Mouse (Mus musculus) kidney, adult 2 months (tissue): ENCODE results near the gene Sik2. TPM values are rescaled to one million over a fixed set of nuclear protein-coding genes. Genes with fewer than 3 reads are reported as not detected.

Experiments used
- DNase-seq: peaks from one replicate; pipeline ENCODE4 v3.0.0; 2021
- H3K27ac ChIP-seq: fragments of 200-500 bp; 2 replicates; pipeline ENCODE4 v1.5.1; 2012; ENCODE audit warnings: low read depth, low read length, control low read depth, inconsistent platforms; ENCODE audit not compliant: insufficient read depth
- H3K27me3 ChIP-seq: fragments of 200-500 bp; replicated peaks from 2 replicates; pipeline ENCODE4 v1.6.1; 2012; ENCODE audit warnings: mild to moderate bottlenecking, moderate library complexity, low read length, inconsistent platforms; ENCODE audit not compliant: control insufficient read depth, insufficient read depth
- H3K36me3 ChIP-seq: fragments of 200-500 bp; 2 replicates; pipeline ENCODE4 v1.6.1; 2012; ENCODE audit warnings: mild to moderate bottlenecking, moderate library complexity, low read length, inconsistent platforms; ENCODE audit not compliant: control insufficient read depth, insufficient read depth
- H3K4me1 ChIP-seq: fragments of 200-500 bp; 2 replicates; pipeline ENCODE4 v1.6.1; 2011; ENCODE audit warnings: low read length; ENCODE audit not compliant: control insufficient read depth, insufficient read depth
- H3K4me3 ChIP-seq: fragments of 200-500 bp; 2 replicates; pipeline ENCODE4 v1.5.1; 2011; ENCODE audit warnings: mild to moderate bottlenecking, low read depth, low read length, control low read depth; ENCODE audit not compliant: insufficient read depth
- CTCF ChIP-seq: fragments of 200-500 bp; conservative IDR thresholded peaks from 2 replicates; pipeline ENCODE4 v1.5.1; 2011; ENCODE audit warnings: low read depth, mild to moderate bottlenecking, control low read depth, low read length, moderate library complexity, mixed read lengths; ENCODE audit not compliant: insufficient read depth, insufficient read length
- POLR2A ChIP-seq: fragments of 200-500 bp; IDR thresholded peaks from one replicate; pipeline ENCODE4 v1.6.1; 2011; ENCODE audit warnings: low read depth, low read length, control low read depth
- WGBS: fragments of 180-500 bp; shearing (Covaris S2); methylation state at CpG from one replicate; pipeline ENCODE4 v1.1.7; 2018; 5-methylcytosine and 5-hydroxymethylcytosine counted together
- polyA plus RNA-seq: library from polyadenylated mRNA; depleted of rRNA; stranded (reverse); fragments of >200 nt; gene quantifications from 2 replicates; pipeline ENCODE4 v1.2.3, GENCODE M21; 2012

Gene Sik2
- polyA plus RNA-seq, 1 experiment: 18.5 TPM

DNA sequence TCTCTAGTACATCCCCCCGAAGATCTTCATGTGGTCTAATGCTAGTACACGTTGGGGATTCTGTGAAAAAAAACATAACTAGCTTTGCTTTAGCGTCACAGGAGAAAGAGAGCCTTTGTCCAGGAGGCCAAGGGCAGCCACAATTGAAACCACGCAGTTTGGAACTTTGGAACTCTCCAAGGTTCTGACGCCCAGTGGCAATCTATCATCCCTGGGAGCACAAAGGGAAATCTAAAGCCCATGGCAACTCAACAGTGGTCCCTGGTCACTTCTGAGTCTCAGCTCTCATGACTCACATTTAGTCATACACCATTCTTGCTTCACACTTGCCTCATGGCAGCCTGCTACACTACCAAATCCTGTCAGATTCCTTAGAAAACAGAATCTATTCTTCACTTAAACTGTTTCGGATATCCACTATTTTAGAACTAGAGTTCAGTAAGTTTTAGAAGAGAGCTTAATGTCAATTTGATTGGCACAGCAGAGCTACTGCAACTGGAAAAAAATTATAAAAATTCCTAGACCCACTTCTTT lies 50.9 kb downstream of the Sik2 start:
- Histone ChIP-seq H3K27ac (no peak overlapping the region), H3K27me3 (no peaks in the 10 kb centered on the region), H3K4me3 (no peak overlapping the region), H3K36me3 (no peaks in the 10 kb centered on the region), H3K4me1 (no peaks in the 10 kb centered on the region)
- no peak for TF ChIP-seq CTCF
- TF ChIP-seq POLR2A: no peak
- WGBS: 52% methylated on average over 6 of the region's 6 CpGs
- DNase-seq: no peak

DNA sequence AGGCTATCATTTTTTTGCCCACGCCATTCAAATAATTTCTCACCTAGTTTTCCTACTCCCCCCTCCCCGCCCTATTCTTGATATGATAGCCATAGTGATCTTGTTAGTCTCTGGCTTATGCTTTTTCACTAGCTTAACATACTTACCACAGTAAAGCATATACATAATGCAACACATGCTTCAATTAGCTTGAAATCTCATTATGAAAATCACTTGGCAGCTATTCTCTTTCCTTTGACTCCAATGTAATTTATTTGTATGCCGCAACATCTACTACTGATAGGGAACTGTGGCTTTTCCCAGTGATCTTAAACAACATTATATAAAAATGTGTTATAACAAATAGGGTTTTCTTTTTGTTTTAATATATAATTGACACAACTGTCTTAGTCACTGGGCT lies 53.7 kb downstream of the Sik2 start:
- Histone ChIP-seq H3K4me1 (no peaks in the 10 kb centered on the region), H3K36me3 (no peaks in the 10 kb centered on the region), H3K4me3 (no peak overlapping the region), H3K27me3 (no peaks in the 10 kb centered on the region), H3K27ac (no peak overlapping the region)
- no peak for DNase-seq
- 97% methylated on average over 3 of the region's 3 CpGs for WGBS
- TF ChIP-seq CTCF (no peak), POLR2A (no peak)

DNA sequence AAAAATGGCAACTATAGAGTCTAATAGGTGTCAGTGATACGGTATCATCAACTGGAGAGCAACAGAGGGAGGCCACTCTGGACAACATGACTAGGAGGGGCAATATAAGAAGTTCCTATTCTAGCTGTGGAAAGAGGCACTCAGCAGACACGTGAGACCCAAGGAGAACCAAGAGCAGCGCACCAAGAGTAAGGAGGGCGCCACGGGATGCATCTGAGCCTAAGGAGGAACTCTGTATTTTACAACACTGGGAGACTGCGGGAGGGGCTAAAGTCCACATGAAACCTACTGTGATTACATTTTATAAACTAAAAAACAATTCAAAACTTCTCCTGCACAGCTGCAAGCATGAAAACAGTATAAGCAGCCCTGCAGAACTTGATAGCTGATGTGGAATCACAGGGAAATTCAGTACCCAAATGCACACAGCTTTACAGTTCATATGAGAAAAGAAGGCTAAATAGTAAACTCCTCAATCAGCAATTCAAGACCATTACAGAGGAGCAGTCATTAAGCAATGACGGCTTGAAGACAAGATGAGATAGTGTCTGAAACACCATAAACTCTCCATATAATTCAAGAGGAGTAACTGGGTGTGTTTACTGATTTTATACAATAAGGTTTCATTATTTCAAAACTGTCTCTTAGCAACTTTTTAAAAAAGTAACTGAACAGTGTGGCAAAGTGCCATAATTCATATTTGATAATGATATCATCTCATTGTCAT lies 60.6 kb downstream of the Sik2 start:
- TF ChIP-seq POLR2A (no peak), CTCF (no peak)
- 87% methylated on average over 7 of the region's 7 CpGs for WGBS
- H3K27ac ChIP-seq: no peak overlapping the region
- no peak overlapping the region for H3K4me3 ChIP-seq
- no peak for DNase-seq
- H3K36me3 ChIP-seq: no peaks in the 10 kb centered on the region
- no peaks in the 10 kb centered on the region for H3K4me1 ChIP-seq
- no peaks in the 10 kb centered on the region for H3K27me3 ChIP-seq

GRCm38 (mm10) chr9:50946338-50946737 lies 62.5 kb downstream of the Sik2 start:
- no peak overlapping the region for H3K4me3 ChIP-seq
- DNase-seq: no peak
- TF ChIP-seq POLR2A (no peak), CTCF (no peak)
- H3K4me1 ChIP-seq: no peaks in the 10 kb centered on the region
- no peak overlapping the region for H3K27ac ChIP-seq
- WGBS: 37% methylated on average over 1 of the region's 1 CpGs
- H3K27me3 ChIP-seq: no peaks in the 10 kb centered on the region
- no peaks in the 10 kb centered on the region for H3K36me3 ChIP-seq

DNA sequence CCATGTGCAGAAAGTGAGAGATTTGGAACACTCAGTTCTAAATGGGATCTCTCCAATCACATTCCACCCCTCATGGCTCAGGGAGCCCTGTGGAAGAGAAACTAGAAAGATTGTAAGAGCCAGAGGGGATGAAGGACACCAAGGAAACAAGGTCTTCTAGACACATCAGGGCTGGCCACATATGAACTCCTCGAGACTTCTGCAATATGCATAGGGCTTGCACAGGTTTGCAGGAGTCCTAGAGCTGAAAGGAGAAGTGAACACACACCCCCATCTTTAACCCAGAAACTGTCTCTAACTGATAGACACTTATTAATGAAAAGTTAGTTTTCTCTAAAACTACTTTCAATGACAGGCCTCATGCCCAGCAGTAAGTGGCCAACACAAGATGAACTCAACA lies 64.0 kb downstream of the Sik2 start:
- no peak for DNase-seq
- TF ChIP-seq CTCF: no peak
- TF ChIP-seq POLR2A: no peak
- no peak overlapping the region for H3K27ac ChIP-seq
- H3K4me3 ChIP-seq: no peak overlapping the region
- H3K36me3 ChIP-seq: no peaks in the 10 kb centered on the region
- no peaks in the 10 kb centered on the region for H3K27me3 ChIP-seq
- no peaks in the 10 kb centered on the region for H3K4me1 ChIP-seq
- 97% methylated on average over 1 of the region's 1 CpGs for WGBS

GRCm38 (mm10) chr9:50942711-50943110 lies 66.2 kb downstream of the Sik2 start:
- Histone ChIP-seq H3K36me3 (no peaks in the 10 kb centered on the region), H3K4me3 (no peak overlapping the region), H3K27me3 (no peaks in the 10 kb centered on the region), H3K4me1 (no peaks in the 10 kb centered on the region), H3K27ac (no peak overlapping the region)
- WGBS: 91% methylated on average over 2 of the region's 2 CpGs
- no peak for DNase-seq
- TF ChIP-seq CTCF (no peak), POLR2A (no peak)

DNA sequence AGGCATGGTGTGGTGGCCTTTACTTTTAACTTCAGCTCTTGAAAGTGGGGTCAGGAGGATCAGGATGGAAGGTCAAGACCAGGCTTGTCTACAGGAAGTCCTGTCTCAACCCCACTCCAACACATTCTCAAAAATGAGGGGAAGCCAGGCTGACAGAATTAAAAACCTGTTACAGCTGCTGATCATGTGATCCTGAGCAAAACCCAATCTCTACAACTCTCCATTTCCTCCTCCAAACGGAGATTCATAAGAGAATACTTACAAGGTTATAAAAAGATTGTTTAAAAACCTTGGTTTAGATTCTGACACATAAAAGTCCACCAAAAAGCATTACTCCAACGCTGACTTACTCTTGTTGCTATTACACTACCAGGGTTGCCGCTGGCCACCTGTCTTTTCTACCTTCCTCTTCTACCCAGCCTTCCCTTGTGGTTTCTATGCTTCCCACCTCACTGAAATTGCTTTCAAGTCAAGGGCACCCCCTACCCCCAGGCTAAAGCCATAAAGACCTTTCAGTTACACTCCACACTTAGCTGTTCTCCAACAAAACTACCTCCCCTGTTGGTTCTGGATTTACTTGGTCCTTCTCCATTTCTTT lies 67.0 kb downstream of the Sik2 start:
- no peak overlapping the region for H3K27ac ChIP-seq
- H3K36me3 ChIP-seq: no peaks in the 10 kb centered on the region
- no peak overlapping the region for H3K4me3 ChIP-seq
- no peaks in the 10 kb centered on the region for H3K27me3 ChIP-seq
- WGBS: 69% methylated on average over 3 of the region's 3 CpGs
- TF ChIP-seq CTCF: no peak
- TF ChIP-seq POLR2A: no peak
- no peak for DNase-seq
- H3K4me1 ChIP-seq: no peaks in the 10 kb centered on the region
